Comparison of ENCODE assay signal across 19 mouse cellular contexts in genomic region chr4:7341159-7341558, GRCm38 (mm10).
"Had no signal": no experiment of that assay in that cellular context is flagged by ENCODE, and none has a peak within 500 bp of the region (broad histone marks: within the 10 kb centered on the region; RNA-seq: fewer than 3 reads in every experiment).

No protein-coding gene starts in this region.

- H3K27ac ChIP-seq: limb, embryonic 12.5 days; limb, embryonic 15.5 days; liver, embryonic 12.5 days; liver, embryonic 15.5 days; midbrain, embryonic 12.5 days; midbrain, embryonic 15.5 days; neural tube, embryonic 12.5 days had no signal

- DNase-seq: kidney, adult 11 months; kidney, adult 8-10 months; kidney, postnatal 14 days; kidney, postnatal 4 days; left cerebral cortex, postnatal 4 days; lung, adult 2 months; lung, postnatal 14 days; lung, postnatal 4 days; retina, postnatal 1 day; right cerebral cortex, postnatal 25 days; thymus, adult 2 months; thymus, postnatal 36 days had no signal

- H3K4me1 ChIP-seq: limb, embryonic 12.5 days; limb, embryonic 15.5 days; liver, embryonic 12.5 days; liver, embryonic 15.5 days; midbrain, embryonic 12.5 days; midbrain, embryonic 15.5 days; neural tube, embryonic 12.5 days had no signal

- ATAC-seq: liver, embryonic 12.5 days; midbrain, embryonic 15.5 days had no signal

- H3K27me3 ChIP-seq: limb, embryonic 12.5 days; limb, embryonic 15.5 days; liver, embryonic 12.5 days; liver, embryonic 15.5 days; midbrain, embryonic 12.5 days; midbrain, embryonic 15.5 days; neural tube, embryonic 12.5 days had no signal

- H3K4me3 ChIP-seq: limb, embryonic 12.5 days; limb, embryonic 15.5 days; liver, embryonic 12.5 days; liver, embryonic 15.5 days; midbrain, embryonic 12.5 days; midbrain, embryonic 15.5 days; neural tube, embryonic 12.5 days had no signal

- H3K36me3 ChIP-seq: limb, embryonic 12.5 days; limb, embryonic 15.5 days; liver, embryonic 12.5 days; liver, embryonic 15.5 days; midbrain, embryonic 12.5 days; midbrain, embryonic 15.5 days; neural tube, embryonic 12.5 days had no signal

- H3K9ac ChIP-seq: limb, embryonic 12.5 days; limb, embryonic 15.5 days; liver, embryonic 12.5 days; liver, embryonic 15.5 days; midbrain, embryonic 12.5 days; midbrain, embryonic 15.5 days; neural tube, embryonic 12.5 days had no signal

- H3K9me3 ChIP-seq: limb, embryonic 12.5 days; limb, embryonic 15.5 days; liver, embryonic 12.5 days; liver, embryonic 15.5 days; midbrain, embryonic 12.5 days; midbrain, embryonic 15.5 days; neural tube, embryonic 12.5 days had no signal

- H3K4me2 ChIP-seq: limb, embryonic 12.5 days; limb, embryonic 15.5 days; liver, embryonic 12.5 days; liver, embryonic 15.5 days; midbrain, embryonic 12.5 days; midbrain, embryonic 15.5 days; neural tube, embryonic 12.5 days had no signal
